Mouse (Mus musculus) right cerebral cortex, postnatal 25 days (tissue): ENCODE measurements around the gene Mrm1.
"Not testable (repeated sequence)": the region's sequence is repeated elsewhere in the genome, so short reads cannot be mapped to it uniquely, and the experiment has no call there.

Source experiments
- DNase-seq: peaks from one replicate; pipeline ENCODE4 v3.0.0; 2022

Mrm1 gene

DNA sequence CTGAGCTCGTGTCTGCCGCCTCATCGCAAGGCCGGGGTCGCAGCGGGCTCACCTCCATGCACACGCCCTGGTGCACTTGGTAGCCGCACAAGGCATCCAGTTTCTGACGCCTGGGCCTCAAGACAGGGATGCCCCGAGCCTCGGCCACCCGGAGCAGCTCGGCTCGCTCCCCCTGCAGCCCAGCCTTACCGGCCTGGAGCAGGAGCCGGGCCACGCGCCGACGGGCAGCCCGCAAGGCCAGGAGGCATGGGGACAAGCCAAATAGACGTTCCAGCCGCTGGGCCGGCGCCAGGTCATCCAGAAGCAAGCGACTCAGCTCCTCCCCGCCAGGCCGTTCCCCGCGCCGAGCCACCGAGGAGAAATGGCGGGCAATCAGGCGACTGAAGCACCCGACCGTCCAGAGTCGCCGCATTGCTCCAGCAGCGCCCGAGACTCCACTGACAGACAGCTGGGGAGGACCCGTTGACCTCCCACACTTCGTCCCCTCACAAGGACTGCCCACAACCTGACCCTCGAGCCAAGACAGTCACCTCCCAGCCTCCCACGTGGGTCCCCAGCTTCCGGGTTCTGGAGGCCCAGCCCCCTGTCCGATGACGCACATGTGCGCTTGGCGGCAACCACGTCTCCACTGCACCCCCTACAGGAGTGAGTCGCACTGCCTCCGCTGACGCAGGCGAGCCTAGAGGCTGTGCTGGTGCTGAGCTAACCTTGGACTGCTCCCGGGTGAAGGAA lies at the start of gene Mrm1:
Gene Mrm1 (minus strand): TSS at position 555 of the 732 bp plus-strand sequence.
- DNase-seq = peak; percentile 92

DNA sequence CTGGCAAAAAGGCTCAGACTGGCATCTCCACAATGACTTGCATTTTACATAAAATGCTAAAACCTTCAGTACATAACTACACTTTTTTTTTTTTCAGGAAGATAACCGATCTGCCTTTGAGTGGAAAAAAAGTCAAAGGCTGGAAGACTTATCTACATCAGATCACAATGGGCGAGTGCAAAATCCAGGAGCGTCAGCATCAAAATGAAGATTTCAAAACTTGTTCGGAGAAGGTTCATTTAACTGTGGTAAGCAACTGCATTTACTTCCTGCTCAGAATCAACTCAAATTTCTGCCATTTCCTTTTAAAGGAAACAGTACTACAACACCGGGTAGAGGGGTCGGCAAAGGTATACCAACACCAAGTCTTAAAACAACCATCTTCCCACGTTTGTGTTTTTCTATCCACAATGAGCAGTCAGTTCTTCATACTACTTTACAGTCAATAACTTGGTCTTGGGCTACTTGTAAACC lies 49.5 kb upstream of the Mrm1 start:
- DNase-seq = no peak

DNA sequence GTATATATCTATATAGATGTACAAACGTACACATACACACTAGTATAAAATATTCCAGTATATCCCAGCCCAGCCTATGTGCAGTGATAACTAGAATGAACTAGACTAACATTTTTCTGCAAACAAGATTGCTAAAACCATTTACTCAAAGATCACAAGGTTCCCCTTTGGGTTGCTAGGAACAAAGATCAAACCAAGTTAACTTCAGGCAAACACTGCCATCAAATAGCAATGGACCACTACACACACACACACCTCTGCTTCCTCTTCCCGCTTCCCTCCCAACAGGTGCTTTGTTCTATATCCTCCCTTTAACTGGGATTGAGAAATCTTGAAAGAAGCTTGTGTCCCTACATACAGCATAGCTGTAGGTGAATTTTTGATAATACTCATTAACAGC lies 48.3 kb upstream of the Mrm1 start:
- no peak for DNase-seq

DNA sequence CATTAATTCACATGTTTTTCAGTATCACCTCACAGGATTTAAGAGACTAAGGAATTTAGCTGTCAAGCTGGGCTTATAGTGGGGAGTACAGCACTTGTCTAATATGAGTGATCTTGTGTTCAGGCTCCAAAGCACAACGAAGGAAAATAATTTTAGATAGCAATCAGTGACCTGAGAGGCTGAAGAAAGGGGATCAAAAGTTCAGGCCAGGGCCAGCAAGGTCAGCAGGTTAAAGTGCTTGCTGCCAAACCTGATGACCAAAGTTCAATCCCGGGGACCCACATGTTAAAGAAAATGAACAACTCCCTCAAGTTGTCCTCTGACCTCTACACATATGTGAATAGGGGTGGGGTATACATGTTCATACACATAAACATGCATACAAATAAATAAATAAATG lies 46.0 kb upstream of the Mrm1 start:
- no peak for DNase-seq

DNA sequence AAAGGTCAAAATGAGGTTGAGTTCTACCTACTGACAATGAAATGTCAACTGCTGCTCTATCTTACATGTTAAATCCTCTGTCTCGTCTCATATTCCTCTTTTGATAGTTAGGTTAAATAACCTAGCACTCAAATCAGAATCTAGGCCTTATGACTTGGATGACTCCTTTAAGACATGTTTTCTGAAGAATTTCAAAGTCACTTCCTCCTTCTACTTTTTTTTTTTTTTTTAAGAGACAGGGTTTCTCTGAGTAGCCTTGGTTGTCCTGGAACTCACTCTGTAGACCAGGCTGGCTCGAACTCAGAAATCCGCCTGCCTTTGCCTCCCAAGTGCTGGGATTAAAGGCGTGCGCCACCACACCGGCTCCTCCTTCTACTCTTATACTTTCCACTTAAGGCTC lies 36.0 kb upstream of the Mrm1 start:
- no peak for DNase-seq

DNA sequence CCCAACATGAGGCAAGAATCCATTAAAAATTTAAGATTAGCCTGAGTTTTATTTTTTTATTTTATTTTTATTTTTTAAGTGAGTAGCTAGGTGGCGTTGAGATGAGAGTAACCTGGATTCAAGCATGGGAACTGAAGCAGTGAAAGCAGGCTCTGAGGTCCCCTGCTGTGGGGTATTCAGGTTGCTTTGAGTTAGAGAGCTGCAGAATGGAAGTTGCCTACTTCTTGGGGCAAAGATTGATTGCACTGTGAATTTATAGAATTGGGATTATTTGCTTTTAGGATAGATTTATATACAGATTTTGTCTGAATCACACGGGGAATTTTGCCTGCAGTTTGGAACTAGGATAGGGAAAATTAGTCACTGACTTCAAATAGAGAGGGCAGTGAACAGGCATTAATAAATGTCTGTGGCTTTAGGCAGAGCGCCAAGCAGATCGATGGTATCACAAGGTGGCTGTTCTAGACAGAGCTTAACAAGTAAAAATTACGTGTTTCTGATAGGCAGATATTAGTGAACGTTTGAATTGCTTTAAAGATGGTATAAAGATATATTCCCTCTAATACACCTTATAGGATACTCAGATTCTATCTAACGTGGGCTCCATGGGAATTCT lies 28.3 kb upstream of the Mrm1 start:
- DNase-seq = no peak

DNA sequence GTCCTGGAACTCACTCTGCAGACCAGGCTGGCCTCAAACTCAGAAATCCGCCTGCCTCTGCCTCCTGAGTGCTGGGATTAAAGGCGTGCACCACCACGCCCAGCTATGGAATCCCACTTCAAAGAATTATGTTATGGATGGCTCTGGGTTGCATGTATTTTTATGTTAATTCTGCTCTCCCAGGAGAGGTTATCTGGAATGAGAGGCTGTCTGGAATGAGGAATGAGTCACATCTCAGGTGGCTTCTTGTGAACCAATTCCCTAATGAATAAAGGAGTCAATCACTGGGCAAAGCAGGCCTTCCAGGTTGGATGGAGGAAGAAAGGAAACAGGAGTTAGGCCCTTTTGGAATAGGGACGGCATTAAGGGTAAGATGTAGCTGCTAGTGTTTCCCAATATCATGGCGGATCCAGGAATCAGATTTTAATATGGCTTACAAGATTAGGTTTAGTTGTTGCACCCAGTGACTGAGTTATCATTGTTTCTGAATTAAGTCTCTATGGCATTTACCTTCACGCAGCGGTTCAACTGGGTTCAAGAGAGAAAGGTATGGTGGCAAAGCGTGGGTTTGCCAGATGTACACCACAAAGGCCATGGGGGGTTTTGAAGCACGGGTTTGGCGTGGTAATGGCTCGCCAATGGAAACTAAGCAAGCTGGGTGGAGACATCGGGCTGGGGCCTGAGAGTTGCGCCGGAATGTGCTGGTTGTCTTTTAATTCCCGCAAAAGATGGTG lies 27.6 kb upstream of the Mrm1 start:
- DNase-seq = no peak

DNA sequence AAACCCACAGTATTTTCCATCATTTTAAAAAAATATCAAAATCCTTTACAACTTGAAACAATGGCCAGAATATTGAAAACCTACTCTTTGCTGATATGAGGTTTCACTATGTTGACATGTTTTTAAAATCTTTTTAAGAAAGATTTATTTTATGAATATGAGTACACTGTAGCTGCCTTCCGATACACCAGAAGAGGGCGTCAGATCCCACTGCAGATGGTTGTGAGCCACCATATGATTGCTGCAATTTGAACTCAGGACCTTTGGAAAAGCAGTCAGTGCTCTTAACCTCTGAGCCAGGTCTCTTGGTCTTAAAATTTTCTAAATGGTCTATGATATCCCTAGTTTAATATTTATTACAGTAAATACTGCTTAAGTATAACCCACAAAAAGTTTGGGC lies 20.0 kb upstream of the Mrm1 start:
- no peak for DNase-seq

DNA sequence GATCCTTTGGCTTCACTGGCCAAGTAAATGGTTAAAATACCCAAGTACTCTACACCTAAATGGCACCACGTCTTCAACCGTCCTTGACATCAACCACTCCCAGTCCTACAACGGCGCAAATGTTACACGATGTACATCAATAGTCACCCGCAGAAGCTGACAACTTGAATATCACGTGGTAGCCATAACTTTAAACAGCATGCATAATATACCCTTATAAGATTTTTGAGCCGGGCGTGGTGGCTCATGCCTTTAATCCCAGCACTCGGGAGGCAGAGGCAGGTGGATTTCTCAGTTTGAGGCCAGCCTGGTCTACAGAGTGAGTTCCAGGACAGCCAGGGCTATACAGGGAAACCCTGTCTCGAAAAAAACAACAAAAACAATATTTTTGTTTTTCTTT lies 10.2 kb upstream of the Mrm1 start:
- not testable (repeated sequence) for DNase-seq

DNA sequence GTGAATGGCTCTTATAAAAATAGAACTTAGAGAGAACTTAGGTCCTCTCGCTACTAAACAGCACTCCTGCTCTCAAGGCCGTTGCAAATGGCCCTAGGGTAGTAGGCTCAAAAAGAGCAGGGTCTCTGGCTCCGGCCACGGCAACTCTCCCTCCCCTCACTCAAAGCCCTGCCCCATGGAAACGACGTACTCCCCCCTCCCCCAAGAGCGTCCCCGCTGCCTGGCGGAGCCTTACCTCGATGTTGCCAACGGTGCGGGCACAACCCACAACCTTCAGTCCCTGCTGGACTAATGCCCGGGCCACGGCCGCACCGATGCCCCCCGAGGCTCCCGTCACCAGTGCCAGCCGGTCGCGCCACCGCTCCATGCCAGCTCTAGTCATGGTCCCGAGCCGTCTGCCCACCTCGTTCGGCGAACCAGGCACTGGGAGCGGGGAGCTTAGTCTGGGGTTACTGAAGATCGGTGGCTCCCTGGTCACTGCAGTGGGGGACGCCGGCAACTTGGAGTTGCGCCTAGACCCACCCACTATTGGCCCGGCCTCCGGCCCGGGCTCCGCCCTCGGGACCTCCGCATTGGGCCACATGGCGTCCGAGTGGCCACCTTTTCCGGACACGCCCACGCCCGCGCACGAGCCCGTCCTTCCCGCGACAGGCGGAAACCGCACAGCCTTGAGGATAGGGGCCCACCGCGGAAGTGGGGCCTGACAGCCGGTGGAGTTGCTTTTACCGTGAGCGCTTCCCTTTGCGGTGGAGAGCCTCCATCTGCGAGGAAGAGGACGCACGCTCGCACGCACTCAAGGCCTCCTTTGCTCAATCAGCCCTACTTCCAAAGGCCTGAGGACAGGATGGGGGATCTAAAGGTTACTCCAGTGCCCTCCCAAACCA lies 9.4 kb upstream of the Mrm1 start, which contains the start of gene Dhrs11:
Gene Dhrs11 (minus strand): TSS at position 479 of the 884 bp plus-strand sequence.
- peak; percentile 86 for DNase-seq

DNA sequence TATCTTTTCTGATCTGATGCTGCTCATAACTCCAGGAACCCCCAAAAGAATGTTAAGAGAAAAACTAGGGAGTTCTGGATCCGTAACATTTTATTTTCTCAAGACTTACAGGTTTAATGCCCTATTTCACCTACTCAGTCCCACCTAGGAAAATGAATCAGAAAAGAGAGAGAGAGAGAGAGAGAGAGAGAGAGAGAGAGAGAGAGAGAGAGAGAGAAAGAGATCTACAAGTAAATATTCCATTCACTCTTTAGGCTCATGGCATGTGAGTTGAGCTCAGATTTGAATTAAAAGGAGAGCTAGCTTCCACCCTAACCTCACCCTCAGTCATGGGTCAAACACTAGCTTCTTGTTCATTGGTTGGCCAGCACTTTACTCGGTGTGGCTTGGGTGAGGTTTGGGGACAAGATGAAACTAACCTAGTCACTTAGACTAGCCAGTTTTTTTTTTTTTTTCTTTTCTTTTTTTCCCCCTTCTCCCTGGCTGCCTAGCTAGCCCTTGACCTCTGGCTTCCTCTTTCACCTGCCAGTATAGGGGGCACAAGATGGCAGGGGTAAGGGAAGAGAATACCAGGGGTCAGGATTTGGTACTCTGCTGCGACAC lies 8.7 kb upstream of the Mrm1 start:
- DNase-seq = no peak

DNA sequence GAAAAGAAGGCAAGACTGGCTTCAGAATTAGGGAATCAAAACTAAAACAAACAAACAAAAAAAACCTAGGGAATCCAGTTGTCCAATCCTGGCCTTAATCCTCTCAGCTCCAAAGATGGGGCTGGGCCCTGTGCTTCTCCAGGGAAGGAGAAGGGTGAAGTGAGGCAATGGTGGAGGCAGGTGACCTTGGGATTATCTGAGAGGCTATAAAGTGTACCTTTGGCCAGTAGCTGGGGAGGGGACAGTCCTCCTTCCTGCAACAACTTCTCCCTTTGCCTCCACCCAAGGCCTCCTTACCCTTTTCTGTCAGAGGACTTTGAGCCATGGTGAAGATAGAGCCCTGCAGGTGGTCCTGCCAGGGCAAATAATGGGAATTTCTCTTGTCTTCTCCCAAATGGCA lies 8.2 kb upstream of the Mrm1 start:
- no peak for DNase-seq

DNA sequence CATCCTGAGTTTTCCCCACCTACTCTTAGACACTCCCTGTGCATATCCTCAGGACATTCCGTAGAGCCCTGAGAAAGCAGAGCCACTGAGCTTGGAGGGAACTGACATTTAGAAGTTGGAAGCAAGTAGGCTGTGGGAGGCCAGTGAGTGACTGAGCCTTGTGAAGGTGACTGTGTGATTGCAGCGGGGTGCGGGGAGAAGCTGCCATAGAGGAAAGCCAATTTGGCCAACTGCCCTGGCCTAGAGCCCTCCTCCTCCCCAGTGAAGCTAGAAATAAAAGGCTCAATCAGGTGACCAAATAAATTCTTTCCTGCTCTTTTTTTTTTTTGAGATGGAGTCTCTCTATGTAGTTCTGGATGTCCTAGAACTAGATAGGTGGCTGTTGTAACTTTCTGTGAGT lies 6.9 kb upstream of the Mrm1 start:
- DNase-seq = peak; percentile 62

DNA sequence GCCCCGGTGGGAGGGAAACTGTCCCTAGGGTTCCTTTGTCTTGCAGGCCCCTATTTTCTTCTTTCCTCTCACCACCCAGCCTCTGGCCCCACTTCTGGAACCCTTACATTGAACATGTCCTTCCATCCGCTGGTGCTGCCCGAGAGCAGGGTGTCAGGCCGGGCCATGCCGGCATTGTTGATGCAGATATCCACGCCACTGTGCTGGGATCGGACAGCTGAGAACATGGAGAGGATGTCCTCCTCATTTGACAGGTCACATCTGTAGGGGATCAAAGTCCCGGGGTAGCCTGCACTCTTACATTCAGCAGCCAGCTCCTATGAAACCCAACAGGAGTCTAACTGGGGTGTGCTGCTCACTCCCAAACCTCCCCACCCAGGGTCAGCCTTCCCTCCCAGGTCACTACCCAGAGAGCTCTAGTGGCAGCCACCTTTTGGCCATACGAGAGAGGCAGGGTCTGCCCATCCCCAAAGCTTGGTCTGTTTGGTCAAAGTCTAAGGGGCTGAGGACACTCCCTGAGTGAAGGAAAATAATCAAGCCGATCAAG lies 6.0 kb upstream of the Mrm1 start:
- no peak for DNase-seq

DNA sequence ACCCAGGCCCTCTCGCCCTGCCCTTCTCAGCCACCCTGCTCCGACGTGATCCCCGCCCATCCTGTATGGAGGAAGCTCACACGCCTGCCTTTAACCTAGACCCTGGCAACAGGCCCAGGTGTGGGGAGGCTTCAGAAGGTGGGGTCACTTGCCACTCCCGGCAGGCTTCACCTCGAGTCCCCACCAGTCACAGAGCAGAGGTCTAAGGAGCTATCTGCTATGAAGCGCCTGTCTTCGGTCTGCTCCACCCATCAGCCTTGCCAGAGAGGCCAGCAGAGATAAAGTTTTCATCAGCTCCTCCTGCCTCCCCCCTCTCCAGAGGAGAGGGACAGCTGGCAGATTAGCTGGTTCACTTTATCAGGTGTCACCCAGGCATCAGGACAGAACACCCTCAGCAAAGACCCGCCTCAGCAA lies 4.2 kb upstream of the Mrm1 start:
- no peak for DNase-seq

DNA sequence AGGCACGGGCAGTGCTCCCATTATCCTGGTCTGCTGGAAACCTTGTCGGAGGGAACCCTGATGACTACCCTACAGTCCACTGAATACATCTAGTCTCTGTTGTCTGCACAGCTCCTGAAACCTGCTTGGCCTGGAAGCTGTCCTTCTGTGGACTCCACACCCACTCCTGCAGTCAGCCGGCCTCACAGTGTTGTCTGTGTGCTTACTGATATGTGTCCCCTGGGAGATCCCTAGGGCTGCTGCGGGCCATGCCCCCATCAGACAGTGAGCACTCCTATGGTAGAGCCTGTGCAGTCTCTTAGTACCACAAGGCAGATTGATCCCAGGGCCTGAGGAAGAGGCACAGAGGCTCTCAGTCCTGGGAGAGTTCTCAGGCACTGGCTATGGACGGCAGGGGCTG lies 3.2 kb upstream of the Mrm1 start:
- no peak for DNase-seq

DNA sequence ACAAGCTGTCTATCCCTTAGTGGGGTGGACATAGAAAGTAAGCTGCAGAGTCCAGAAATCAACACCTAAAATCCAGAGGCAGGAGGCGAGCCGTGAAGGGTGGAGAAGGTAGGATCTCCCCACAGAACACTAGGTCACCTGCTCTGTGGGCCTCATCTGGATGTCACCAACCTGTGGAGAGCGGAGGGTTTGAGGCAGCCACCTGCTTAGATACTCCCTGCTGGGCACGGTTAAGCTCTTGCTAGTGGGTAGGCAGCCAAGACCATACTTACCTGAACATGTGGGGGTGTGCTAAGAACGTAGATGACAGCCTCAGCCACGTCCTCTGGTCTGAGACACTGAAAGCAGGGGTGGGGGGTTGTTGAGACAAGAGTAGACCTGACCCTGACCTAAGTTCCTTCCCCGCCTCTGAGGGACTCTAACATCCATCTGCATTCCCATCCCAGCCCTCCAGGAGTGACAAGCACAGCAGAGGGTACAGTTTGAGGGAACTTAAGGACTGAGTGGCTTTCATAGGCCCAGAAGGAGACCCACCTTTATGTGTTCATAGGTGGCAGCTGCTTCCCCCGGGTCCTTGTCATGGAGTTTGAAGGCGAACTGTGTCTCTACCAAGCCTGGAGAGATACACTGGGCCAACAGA lies 1.9 kb upstream of the Mrm1 start:
- DNase-seq = no peak

DNA sequence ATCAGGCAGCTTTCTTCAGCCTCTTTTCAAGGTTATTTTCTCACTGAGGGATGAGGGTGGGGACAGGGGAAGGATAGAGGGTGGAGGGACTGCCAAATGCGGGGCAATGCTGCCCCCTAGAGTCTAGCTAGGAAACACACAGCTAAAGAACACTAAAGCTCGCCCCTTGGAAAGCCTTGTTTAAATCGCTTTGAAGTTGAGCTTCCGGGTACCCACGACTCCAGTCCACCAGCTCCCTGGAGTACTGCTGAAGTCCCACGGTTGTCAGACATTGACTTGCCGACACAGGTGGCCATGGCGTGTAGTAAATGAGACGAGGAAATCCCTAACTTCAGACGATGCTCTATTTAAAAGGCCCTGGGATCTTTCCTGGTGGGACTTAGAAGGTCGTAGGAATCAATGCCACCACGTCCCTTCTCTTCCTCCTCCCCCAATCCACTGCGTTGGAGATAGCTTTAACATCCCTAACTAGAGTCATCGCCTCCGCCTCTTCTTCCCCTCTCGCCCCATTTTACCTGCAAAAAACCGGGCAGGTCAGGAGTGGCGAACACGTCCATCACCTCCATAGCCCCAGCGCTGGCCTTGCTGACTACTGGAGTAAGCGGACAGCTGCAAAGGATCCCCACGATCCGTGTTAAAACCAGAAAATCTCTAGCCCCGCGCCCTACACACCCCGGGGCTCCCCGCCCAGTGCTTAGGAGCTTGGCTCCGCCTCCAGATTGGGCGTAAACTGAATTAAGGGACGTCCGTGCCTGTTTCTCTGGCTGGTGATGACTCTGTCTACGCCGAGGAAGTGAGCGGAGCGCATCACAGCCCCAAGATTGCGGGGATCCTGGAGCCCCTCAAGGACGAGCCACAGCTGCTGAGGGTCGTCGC lies 992 bp downstream of the Mrm1 start:
- DNase-seq = peak; percentile 76

DNA sequence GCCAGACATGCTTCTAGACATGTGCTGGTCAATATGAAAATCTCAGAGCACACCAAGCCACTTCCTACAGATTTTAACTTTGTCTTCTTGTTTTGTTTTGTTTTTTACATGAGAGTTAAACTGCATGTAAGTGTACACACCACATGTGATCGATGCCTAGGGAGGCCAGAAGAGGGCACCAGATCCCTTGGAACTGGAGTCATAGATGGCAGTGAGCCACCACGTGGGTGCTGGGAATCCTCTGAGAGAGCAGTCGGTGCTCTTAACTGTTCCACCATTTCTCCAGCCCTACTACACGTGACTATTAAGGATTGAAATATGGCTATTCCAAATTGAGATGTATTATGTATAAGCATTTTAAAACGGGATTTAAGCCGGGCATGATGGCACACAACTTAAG lies 2.0 kb downstream of the Mrm1 start:
- DNase-seq = no peak

DNA sequence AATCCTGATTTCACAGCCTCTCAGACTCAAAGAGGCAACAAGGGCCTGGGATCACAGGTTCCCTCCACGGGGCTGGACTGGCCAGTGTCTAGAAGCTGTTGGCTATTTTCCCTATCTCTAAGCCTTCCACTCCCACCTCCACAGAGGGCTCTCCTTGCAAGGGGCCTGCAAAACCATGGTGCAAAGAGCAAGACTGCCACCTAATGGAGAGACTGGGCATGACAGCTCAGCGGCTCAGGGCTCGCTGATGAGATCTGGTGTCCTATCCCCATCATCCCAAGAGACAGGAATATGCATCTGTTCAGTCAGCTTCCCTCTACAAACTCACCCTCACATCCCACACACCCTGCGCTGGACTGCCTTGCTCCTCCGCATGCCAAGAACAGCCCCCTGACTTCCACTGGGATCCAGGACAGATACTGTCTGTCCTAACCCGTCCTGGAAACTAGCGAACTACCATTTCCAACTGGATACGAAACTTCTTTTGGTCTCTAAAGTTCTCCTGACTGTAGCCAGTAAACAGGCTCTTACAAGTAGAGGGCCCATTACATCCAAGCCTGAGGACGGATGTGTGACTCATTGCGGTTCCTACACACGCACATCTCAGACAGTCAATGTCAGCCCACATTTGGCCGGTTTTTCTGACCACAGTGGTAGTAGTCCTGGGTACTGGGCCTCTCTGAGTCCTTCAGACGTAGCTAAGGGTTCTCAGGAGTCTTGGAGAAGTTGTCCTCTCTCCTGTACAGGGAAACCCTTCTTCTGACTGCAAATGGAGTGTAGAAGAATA lies 5.4 kb downstream of the Mrm1 start:
- DNase-seq = peak; percentile 63
